Comparison of ENCODE assay signal across 10 mouse cellular contexts in the genomic region with DNA sequence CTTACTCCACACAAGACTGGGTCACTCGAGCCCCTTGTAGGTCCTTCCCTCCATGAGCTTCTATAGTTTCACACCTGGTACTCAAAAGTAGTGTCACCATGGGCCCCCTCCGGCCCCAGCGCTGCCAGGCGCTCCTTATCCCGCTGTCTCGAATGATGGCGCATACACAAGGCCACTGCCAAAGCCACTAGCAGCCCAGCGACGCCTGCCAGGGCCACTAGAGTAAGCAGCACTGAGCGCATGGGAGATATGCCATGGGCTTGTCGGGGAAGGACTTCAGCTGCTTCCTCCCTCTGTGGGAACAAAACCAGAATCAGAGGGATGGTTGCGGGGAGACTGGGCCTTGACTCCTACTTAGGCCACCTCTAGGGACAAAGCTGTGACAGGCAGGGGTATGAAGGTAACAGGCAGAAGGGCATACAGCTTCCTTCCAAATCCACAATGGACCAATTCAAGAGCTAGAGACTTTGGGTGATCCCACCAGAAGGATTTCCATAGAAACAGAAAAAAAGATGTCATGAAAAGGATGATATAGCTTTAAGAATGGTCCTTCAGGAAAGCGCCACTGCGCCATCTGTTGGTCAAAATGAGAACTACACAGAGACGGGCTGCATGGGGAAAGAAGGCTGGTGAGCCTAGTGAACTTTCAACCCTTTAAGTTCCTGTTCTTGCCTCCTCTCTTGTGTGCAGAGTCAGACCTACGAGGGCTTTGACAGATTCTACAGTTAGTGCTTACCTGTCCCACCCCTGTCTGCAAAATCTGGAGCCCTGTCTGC. TPM values are rescaled to one million over a fixed set of nuclear protein-coding genes. Genes with fewer than 3 reads are reported as not detected.
DNase-seq lines count a peak whose midpoint lies in the region; ATAC-seq and TF ChIP-seq lines count a peak whose summit lies in the region.
"Had no signal": no experiment of that assay in that cellular context is flagged by ENCODE, and none has a peak within 500 bp of the region (broad histone marks: within the 10 kb centered on the region; RNA-seq: fewer than 3 reads in every experiment).

No protein-coding gene starts in this region.

- H3K9ac ChIP-seq in ES-Bruce4 (ENCODE audit: low read depth, poor library complexity, severe bottlenecking) = no peak overlapping the region
- H3K9ac ChIP-seq: stomach, embryonic 15.5 days had no signal

- 40% methylated on average over 16 of the region's 16 CpGs for WGBS in cerebellum, adult 2 months

- peak; percentile 15; the same call in 1 of the 2 replicates for ATAC-seq in frontal cortex, adult (ENCODE audit: low TSS enrichment)

- DNase-seq in B cell, adult 2 months = peak; percentile 92
- DNase-seq in cerebellum, adult 2 months = peak; percentile 76 to 91
- DNase-seq in kidney, postnatal 36 days = peak; percentile 73 to 93
- peak; percentile 74 for DNase-seq in lung, postnatal 25 days (ENCODE audit: low spot score)
- peak; percentile 94 for DNase-seq in right cerebral cortex, postnatal 4 days
- peak; percentile 53 to 87 for DNase-seq in urinary bladder, postnatal 4 days (ENCODE audit: low spot score in 2 of 2)

- H3K9me3 ChIP-seq in ES-Bruce4 (replicated peaks; ENCODE audit: control insufficient read depth, insufficient read depth, low read length, poor library complexity, severe bottlenecking) = no peaks in the 10 kb centered on the region
- H3K9me3 ChIP-seq: stomach, embryonic 15.5 days had no signal

- H3K36me3 ChIP-seq in ES-Bruce4 (ENCODE audit: control insufficient read depth, insufficient read depth, low read length, poor library complexity, severe bottlenecking) = no peaks in the 10 kb centered on the region
- H3K36me3 ChIP-seq: stomach, embryonic 15.5 days had no signal

- no peak overlapping the region for H3K4me3 ChIP-seq in ES-Bruce4 (ENCODE audit: low read depth, low read length)
- no peak overlapping the region for H3K4me3 ChIP-seq in cerebellum, adult 2 months (replicated peaks; ENCODE audit: insufficient read depth, low read depth, low read length)
- H3K4me3 ChIP-seq: stomach, embryonic 15.5 days had no signal

- no peak for TF ChIP-seq EP300 in ES-Bruce4 (IDR thresholded peaks at IDR 0.05; ENCODE audit: insufficient read depth, low read depth, low read length)

- no peak for TF ChIP-seq POLR2A in ES-Bruce4 (IDR thresholded peaks at IDR 0.05; ENCODE audit: insufficient read depth, low read length)
- 0 out of 2 replicates have a peak, but pooled peaks have one; percentile 9 for TF ChIP-seq POLR2A in cerebellum, adult 2 months (IDR thresholded peaks at IDR 0.05; ENCODE audit: borderline replicate concordance, insufficient read depth, low read length)

- H3K4me1 ChIP-seq in ES-Bruce4 (ENCODE audit: control insufficient read depth, insufficient read depth, low read length) = peaks cover 3% of the 10 kb centered on the region
- peaks cover 27% of the 10 kb centered on the region for H3K4me1 ChIP-seq in cerebellum, adult 2 months (ENCODE audit: control insufficient read depth, insufficient read depth, low read length)
- H3K4me1 ChIP-seq: stomach, embryonic 15.5 days had no signal

- no peaks in the 10 kb centered on the region for H3K27me3 ChIP-seq in ES-Bruce4 (ENCODE audit: control insufficient read depth, insufficient read depth, low read length, poor library complexity, severe bottlenecking)
- no peaks in the 10 kb centered on the region for H3K27me3 ChIP-seq in cerebellum, adult 2 months (ENCODE audit: control insufficient read depth, insufficient read depth, low read length)
- H3K27me3 ChIP-seq: stomach, embryonic 15.5 days had no signal

- H3K27ac ChIP-seq in ES-Bruce4 (ENCODE audit: insufficient read depth, low read length) = no peak overlapping the region
- H3K27ac ChIP-seq in cerebellum, adult 2 months (ENCODE audit: insufficient read depth, low read length) = peak overlapping the region; percentile 46; the same call in 1 of the 2 replicates
- H3K27ac ChIP-seq: stomach, embryonic 15.5 days had no signal

- TF ChIP-seq CTCF in ES-Bruce4 (IDR thresholded peaks at IDR 0.05; ENCODE audit: low read depth, low read length) = peak; percentile 66
- peak; percentile 80 for TF ChIP-seq CTCF in cerebellum, adult 2 months (IDR thresholded peaks at IDR 0.05; ENCODE audit: borderline replicate concordance, insufficient read depth, low read depth, low read length)

RNA-seq across cellular contexts. Expression of a gene that starts 10.3 kb away (rescaled TPM):
- 9.1 and 10.1 TPM in 2 replicates for polyA plus RNA-seq in ES-Bruce4 (2011; ENCODE audit: insufficient read depth, insufficient read length, low read depth, missing spikeins)
- 172 and 180 TPM in 2 replicates for polyA plus RNA-seq in cerebellum, adult 2 months (2012; rRNA removed)

RNA-seq across cellular contexts. Expression of a gene that starts 17.8 kb away (rescaled TPM):
- 18.9 and 23.8 TPM in 2 replicates for polyA plus RNA-seq in ES-Bruce4 (2011; ENCODE audit: insufficient read depth, insufficient read length, low read depth, missing spikeins)
- polyA plus RNA-seq in cerebellum, adult 2 months (2012; rRNA removed) = 139 and 153 TPM in 2 replicates

RNA-seq across cellular contexts. Expression of a gene that starts 22.1 kb away (rescaled TPM):
- not detected in 2 replicates for polyA plus RNA-seq in ES-Bruce4 (2011; ENCODE audit: insufficient read depth, insufficient read length, low read depth, missing spikeins)
- not detected in 2 replicates for polyA plus RNA-seq in cerebellum, adult 2 months (2012; rRNA removed)
- polyA plus RNA-seq: heart, embryonic 14.5 days; stomach, embryonic 15.5 days had no signal

RNA-seq across cellular contexts. Expression of a gene that starts 24.2 kb away (rescaled TPM):
- polyA plus RNA-seq in ES-Bruce4 (2011; ENCODE audit: insufficient read depth, insufficient read length, low read depth, missing spikeins) = not detected in 2 replicates
- 226 and 275 TPM in 2 replicates for polyA plus RNA-seq in cerebellum, adult 2 months (2012; rRNA removed)

RNA-seq across cellular contexts. Expression of a gene that starts 34.4 kb away (rescaled TPM):
- polyA plus RNA-seq in ES-Bruce4 (2011; ENCODE audit: insufficient read depth, insufficient read length, low read depth, missing spikeins) = 97.4 and 113 TPM in 2 replicates
- polyA plus RNA-seq in cerebellum, adult 2 months (2012; rRNA removed) = 385 and 391 TPM in 2 replicates

Comparison
In these comparisons a context has a peak if more than half of its experiments do, and no peak if none do; other contexts are left out.
1. RNA of a gene that starts 10.3 kb away (polyA plus RNA-seq): 172 to 180 TPM in cerebellum, adult 2 months; 9.1 to 10.1 TPM in ES-Bruce4; every median in the first group is over 10 times any median in the second.
2. Peak in every context shown above with its lines, with median percentiles within 50 percentile points of each other: DNase-seq.